Mouse (Mus musculus) adrenal gland, adult 18-20 months (tissue): Measurements from ENCODE around the gene Snx21. TPM values are rescaled to one million over a fixed set of nuclear protein-coding genes. Genes with fewer than 3 reads are reported as not detected.
"Not testable (repeated sequence)": the region's sequence is repeated elsewhere in the genome, so short reads cannot be mapped to it uniquely, and the experiment has no call there.

Experiments
- DNase-seq, 2 experiments: peaks; one replicate each; pipeline ENCODE4 v3.0.0; 2021 to 2022; ENCODE audit warnings: low spot score in 2 of 2
- total RNA-seq, 2 experiments: library from RNA; stranded (reverse); gene quantifications; 1 replicate in 1 of 2; 2 replicates in 1 of 2; pipeline ENCODE4 v1.2.3; 2021

Gene Snx21
- total RNA-seq, 2 experiments from 2014 or later: 25.0 to 28.4 TPM

DNA sequence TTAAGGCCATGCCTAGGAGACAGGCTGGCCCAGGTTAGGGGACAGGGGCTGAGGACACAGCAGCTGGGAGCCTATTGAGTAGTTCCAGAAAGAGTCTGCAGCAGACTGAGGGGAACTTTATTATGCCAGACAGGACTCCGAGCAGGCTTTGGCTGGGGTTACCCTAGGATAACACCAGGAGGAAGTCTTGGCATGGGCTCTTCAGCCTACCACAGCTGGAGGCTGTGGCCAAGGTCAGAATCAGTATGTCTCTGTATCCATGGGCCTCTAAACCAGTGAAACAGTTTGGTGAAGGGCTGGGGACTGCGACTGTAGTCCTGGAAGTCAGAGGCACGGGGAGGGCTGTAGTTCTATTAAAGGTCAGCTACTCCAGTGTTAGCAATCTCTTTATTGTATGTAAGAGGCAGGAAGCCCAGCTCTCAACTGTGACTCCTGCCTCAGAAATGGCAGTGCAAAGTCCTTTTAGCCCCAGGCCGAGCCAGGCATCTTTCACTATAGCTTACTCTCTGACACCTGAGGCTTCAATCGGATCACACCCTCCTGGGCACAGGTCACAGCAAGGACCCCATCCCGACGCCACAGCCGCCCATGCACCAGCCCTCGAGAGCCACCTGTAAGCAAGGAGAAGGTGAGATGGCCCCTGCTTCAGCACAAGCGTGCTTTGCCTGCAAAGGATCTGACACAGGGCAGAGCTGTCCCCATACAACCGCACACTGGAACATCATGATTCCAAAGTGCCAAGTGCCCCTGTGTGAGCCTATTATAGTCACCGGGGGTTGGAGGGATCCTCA lies 7.0 kb downstream of the Snx21 start:
- DNase-seq: peak in 1 of 2 experiments; percentile 27

DNA sequence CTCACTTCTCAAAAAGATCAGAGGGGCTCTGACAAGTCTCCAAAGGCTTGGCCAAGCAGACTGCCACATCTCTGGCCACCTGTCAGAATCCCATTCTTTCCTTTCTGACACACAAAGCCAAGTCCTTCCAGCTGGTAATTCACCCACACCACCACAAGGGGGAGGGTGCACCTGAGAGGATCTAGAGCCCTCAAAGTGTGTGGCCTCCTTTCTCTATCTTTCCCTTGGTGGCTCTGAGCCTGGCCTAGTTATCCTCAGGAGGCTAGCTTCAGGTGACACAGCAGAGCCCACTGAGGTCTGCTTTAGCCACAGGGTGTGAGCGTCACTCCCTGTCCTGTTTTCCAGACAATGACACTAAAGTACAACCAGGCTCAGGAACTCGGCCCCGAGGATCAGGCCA lies 7.6 kb downstream of the Snx21 start:
- peak in 1 of 2 experiments; percentile 59 for DNase-seq

GRCm38 (mm10) chr2:164793772-164794171 lies 8.1 kb downstream of the Snx21 start:
- no peak for DNase-seq

- peak; percentile 72 to 82 for DNase-seq
These were observed 8.7 kb downstream of the Snx21 start for GRCm38 (mm10) chr2:164794293-164794692.

- DNase-seq: no peak
These were observed 10.2 kb downstream of the Snx21 start for GRCm38 (mm10) chr2:164795868-164796267.

DNA sequence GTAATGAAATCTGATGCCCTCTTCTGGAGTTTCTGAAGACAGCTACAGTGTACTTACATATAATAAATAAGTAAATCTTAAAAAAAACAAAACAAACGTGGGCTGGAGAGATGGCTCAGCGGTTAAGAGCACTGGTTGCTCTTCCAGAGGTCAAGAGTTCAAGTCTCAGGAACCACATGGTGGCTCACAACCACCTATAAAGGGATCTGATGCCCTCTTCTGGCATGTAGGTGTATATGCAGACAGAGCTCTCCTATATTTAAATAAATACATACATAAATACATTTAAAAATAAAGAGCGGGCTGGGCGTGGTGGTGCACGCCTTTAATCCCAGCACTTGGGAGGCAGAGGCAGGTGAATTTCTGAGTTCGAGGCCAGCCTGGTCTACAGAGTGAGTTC lies 12.9 kb downstream of the Snx21 start:
- not testable (repeated sequence) for DNase-seq

GRCm38 (mm10) chr2:164800252-164801004 lies 14.8 kb downstream of the Snx21 start:
- no peak for DNase-seq

DNA sequence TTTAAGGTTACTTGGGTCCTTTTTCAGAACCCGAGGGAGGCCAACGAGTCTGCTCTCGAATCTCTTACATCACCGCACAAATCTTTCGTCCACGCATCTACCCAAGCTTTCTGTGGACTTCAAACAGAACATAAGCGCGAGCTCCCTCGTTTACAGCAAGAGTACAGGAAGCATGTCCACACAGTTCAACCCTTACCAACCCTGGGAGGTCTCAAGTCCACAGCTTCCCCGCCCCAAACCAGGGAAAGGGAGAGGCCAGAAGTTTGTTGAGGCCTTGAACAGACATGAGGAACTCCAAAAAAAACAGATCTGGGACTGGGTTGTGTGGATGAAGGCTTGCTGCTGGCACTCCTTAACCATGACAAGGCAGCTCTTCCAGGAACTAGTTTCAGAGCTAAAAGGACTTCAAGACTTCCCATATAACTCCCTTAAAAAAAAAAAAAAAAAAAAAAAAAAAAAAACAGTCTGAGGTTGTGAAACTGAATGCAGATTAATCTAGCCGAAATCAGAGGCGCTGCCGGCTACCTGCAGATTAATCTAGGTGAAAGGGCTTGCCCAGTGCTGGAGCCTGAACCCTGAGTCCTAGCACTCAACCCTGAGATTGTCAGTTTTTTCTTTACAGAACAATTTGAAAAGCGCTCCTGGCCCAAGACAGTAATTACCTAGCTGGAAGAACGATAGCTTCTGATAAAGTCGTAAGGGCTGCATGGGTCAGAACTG lies 17.7 kb downstream of the Snx21 start:
- DNase-seq: no peak

DNA sequence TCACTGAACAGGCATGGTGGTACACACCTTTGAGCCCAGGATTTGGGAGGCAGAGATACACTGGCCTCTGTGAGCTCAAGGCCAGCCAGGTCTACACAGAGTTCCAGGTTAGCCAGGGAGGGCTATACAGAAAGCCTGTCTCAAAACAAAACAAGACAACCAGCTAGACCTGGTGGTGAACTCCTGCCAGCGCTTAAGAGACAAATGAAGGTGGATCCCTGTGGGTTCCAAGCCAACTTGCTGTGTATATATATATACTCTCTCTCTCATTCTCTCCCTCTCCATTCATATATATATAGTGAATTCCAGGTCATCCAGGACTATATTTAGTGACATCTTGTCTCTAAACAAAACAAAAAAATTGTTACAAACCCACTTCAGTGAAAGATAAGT lies 18.3 kb downstream of the Snx21 start:
- DNase-seq: no peak

GRCm38 (mm10) chr2:164804533-164805331 lies 19.1 kb downstream of the Snx21 start, which contains the start of the genes Acot8 and Zswim3:
Gene Acot8 (minus strand): TSS chr2:164804882.
Gene Zswim3 (plus strand): TSS chr2:164805098.
- peak; percentile 95 to 97 for DNase-seq

DNA sequence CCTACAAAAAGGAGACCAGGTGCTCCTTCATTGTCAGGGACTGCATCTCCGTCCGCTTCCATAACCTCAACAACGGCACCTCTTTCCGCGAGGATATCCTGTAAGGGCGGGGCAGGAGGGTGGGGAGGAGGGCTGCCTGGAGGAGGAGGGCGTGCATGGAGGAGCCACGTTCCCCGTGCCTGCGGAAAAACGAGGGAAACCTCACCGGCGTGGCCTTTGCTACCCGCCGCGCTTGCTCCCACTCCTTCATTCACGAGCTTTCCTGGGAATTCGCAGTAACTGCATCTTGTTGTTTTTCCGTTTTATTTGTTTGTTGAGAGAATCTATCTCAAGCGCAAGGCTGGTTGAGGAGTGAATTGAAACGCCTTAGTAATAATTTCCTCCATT lies 19.7 kb downstream of the Snx21 start:
- no peak for DNase-seq

GRCm38 (mm10) chr2:164806614-164807013 lies 21.0 kb downstream of the Snx21 start:
- DNase-seq: no peak

DNA sequence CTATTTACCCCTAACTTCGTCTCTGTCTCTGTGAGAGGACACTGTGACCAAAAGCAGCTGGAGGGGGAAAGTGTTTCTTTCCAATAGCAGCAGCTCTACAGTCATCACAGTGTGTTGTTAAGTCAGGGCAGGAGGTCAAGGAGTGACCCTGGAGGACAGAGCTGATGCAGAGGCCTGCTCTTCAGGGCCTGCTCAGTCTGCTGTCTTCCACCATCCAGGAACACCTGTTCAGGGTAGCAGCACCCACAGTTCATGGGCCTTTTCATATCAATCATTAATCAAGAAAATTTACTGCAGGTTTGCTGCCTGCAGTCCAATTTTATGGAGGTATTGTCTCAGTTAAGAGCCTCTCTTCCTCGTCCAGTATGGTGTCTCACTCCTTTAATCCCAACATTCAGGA lies 27.9 kb downstream of the Snx21 start:
- no peak for DNase-seq

- DNase-seq: no peak
These were observed 29.7 kb downstream of the Snx21 start for GRCm38 (mm10) chr2:164815348-164815747.

GRCm38 (mm10) chr2:164815821-164816220 lies 30.2 kb downstream of the Snx21 start:
- DNase-seq: no peak

- DNase-seq: no peak
These were observed 31.6 kb downstream of the Snx21 start for GRCm38 (mm10) chr2:164817206-164817605.

GRCm38 (mm10) chr2:164817703-164818102 lies 32.1 kb downstream of the Snx21 start:
- no peak for DNase-seq

- DNase-seq: no peak
These were observed 35.4 kb downstream of the Snx21 start for GRCm38 (mm10) chr2:164821060-164821459.

GRCm38 (mm10) chr2:164822636-164823165 lies 37.1 kb downstream of the Snx21 start, which contains the start of gene Zswim1:
Gene Zswim1 (plus strand): TSS chr2:164822686.
- peak; percentile 100 for DNase-seq

- DNase-seq: no peak
These were observed 37.6 kb downstream of the Snx21 start for GRCm38 (mm10) chr2:164823181-164823585.
